Mouse (Mus musculus): Measurements from ENCODE around the gene Sae1.

DNA sequence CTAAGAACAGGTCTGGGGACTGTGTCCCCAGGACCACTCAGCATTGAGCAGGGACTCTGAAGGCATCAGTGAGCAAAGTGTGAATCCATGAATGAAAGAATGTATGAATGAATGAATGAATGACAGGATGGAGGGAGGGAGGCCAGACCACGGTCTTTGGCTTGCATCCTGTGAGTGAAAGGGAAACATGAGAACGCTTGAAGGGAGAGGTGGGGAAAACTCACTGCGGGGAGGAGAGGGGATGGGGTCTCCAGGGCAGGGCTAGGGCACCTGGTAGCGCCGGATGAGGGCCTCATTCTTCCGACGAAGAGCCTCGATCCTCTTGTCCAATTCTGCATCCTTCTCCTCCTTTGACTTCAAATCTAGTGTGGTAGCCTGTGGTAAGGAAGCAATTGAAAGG lies 103.6 kb downstream of the Sae1 start:
- TF ChIP-seq CTCF (IDR thresholded peaks at IDR 0.05; ENCODE audit: borderline replicate concordance, extremely low read depth, insufficient read depth, insufficient read length) (no peak), POLR2A (IDR thresholded peaks at IDR 0.05; ENCODE audit: borderline replicate concordance, extremely low read depth, insufficient read depth, insufficient read length, poor library complexity, severe bottlenecking) (no peak)

Data from brain, embryonic 14.5 days (tissue).